8 mouse cellular contexts compared by ENCODE assay signal in the genomic region with DNA sequence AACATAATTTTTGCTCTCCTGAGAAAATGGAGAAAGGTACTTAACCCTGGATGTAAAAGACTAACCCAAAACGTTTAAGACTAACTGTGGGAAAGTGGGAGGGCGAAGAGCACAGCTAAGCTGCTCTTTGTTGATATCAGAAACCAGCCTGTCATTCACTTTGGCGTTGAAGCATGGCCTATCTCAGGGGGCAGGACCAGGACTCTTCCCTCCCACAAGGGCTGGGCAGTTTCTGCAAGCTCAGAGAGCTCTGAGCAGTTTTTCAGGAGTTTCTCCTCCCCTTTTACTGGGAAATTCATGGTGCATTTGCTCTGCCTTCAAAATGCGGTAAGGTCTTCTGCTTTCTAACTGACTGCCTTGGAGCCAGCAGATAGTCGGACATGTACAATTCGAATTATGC.
A peak's percentile ranks its signal among the peaks of the same experiment; 100 is the strongest.
DNase-seq lines count a peak whose midpoint lies in the region; ATAC-seq and TF ChIP-seq lines count a peak whose summit lies in the region.

No protein-coding gene starts in this region.

- ATAC-seq in liver, embryonic 14.5 days (ENCODE audit: insufficient read depth), result peak; percentile 95

- H3K4me1 ChIP-seq in liver, embryonic 14.5 days (replicated peaks; ENCODE audit: control insufficient read depth in 2 of 2, insufficient read depth in 2 of 2, low read length in 1 of 2), result peaks cover 33 to 43% of the 10 kb centered on the region in 2 experiments

- no peaks in the 10 kb centered on the region for H3K27me3 ChIP-seq in liver, embryonic 14.5 days (ENCODE audit: control insufficient read depth, insufficient read depth, low read length)

- H3K4me2 ChIP-seq in liver, embryonic 14.5 days (ENCODE audit: low read depth), result peak overlapping the region; percentile 54

- peak overlapping the region; percentile 96 for H3K27ac ChIP-seq in liver, embryonic 14.5 days

- TF ChIP-seq EP300 in liver, embryonic 14.5 days (IDR thresholded peaks at IDR 0.05; ENCODE audit: low read depth), result peak; percentile 87

- peaks cover 8% of the 10 kb centered on the region for H3K36me3 ChIP-seq in liver, embryonic 14.5 days (replicated peaks; ENCODE audit: control insufficient read depth, insufficient read depth, low read depth)

- no peaks in the 10 kb centered on the region for H3K9me3 ChIP-seq in liver, embryonic 14.5 days (ENCODE audit: control insufficient read depth, low read length)

- DNase-seq in cerebellum, postnatal 10 days, result peak; percentile 21 to 40
- no peak for DNase-seq in cerebellum, adult 18-20 months
- DNase-seq in c-Kit-positive CD71-positive TER-119-positive erythroid progenitor cells, embryonic 14.5 days (ENCODE audit: low spot score), result peak; percentile 93
- DNase-seq in heart, postnatal 4 days, result peak; percentile 27
- DNase-seq in liver, embryonic 14.5 days (ENCODE audit: low read depth in 3 of 3, low spot score in 3 of 3), result peak; percentile 95 to 96 (median 96)
- peak; percentile 81 to 82 for DNase-seq in spleen, postnatal 4 days (ENCODE audit: low spot score in 2 of 2)
- no peak for DNase-seq in left cerebral cortex, adult 9 months (ENCODE audit: low spot score in 2 of 2)
- no peak for DNase-seq in cerebellum, postnatal 25 days

- TF ChIP-seq CTCF in liver, embryonic 14.5 days (IDR thresholded peaks at IDR 0.05; ENCODE audit: low read depth), result no peak

- 8% methylated on average over 6 of the region's 6 CpGs for WGBS in liver, embryonic 14.5 days (ENCODE audit: insufficient replicate concordance)

- H3K4me3 ChIP-seq in liver, embryonic 14.5 days (ENCODE audit: insufficient read depth in 1 of 2, low read depth in 2 of 2, low read length in 2 of 2), result peak overlapping the region; percentile 78 to 93

- H3K9ac ChIP-seq in liver, embryonic 14.5 days (replicated peaks), result peak overlapping the region; percentile 96

Comparison
In these comparisons a context has a peak if more than half of its experiments do, and no peak if none do; other contexts are left out.
1. DNase-seq: peak in cerebellum, postnatal 10 days (2 of 2), c-Kit-positive CD71-positive TER-119-positive erythroid progenitor cells, embryonic 14.5 days (single experiment), heart, postnatal 4 days (single experiment), liver, embryonic 14.5 days (3 of 3) and spleen, postnatal 4 days (2 of 2); none in cerebellum, adult 18-20 months (0 of 2), left cerebral cortex, adult 9 months (0 of 2) and cerebellum, postnatal 25 days (0 of 2).